17 mouse cellular contexts compared by ENCODE assay signal in the genomic region with DNA sequence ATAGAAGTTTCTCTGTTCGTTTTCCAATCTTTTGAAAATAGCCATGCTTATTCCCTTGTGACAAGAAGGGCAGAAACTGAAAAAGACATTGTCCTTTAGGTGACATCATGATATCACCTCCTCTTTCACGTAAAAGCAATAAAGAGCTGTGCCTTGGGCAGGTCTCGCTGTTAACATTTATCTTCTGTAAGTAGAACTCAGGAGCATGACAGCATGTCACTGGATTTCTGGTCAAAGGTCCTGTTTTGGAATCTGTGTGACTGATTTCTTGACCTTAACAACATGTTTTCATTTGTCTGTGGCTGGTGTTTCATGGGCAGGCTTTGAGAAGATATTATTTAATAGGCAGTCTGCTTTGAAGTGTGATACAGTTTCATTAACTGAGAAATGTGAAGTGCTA.
"Had no signal": no experiment of that assay in that cellular context is flagged by ENCODE, and none has a peak within 500 bp of the region (broad histone marks: within the 10 kb centered on the region; RNA-seq: fewer than 3 reads in every experiment).

No protein-coding gene starts in this region.

- H3K9me3 ChIP-seq: liver, embryonic 13.5 days; midbrain, embryonic 12.5 days; midbrain, embryonic 15.5 days; neural tube, embryonic 12.5 days had no signal

- H3K4me1 ChIP-seq: midbrain, embryonic 15.5 days had no signal

- H3K4me2 ChIP-seq: liver, embryonic 13.5 days; lung, embryonic 14.5 days; midbrain, embryonic 12.5 days; midbrain, embryonic 15.5 days; neural tube, embryonic 12.5 days had no signal

- H3K4me3 ChIP-seq: liver, embryonic 13.5 days; midbrain, embryonic 12.5 days; midbrain, embryonic 15.5 days; neural tube, embryonic 12.5 days had no signal

- ATAC-seq: hindbrain, embryonic 16.5 days; lung, postnatal 0 days; midbrain, embryonic 15.5 days had no signal

- H3K27ac ChIP-seq: liver, embryonic 13.5 days; macrophage; midbrain, embryonic 12.5 days; midbrain, embryonic 15.5 days; neural tube, embryonic 12.5 days; stomach, postnatal 0 days had no signal

- H3K36me3 ChIP-seq: midbrain, embryonic 12.5 days; midbrain, embryonic 15.5 days; neural tube, embryonic 12.5 days had no signal

- H3K27me3 ChIP-seq: liver, embryonic 13.5 days; midbrain, embryonic 12.5 days; midbrain, embryonic 15.5 days; neural tube, embryonic 12.5 days had no signal

- H3K9ac ChIP-seq: liver, embryonic 13.5 days; lung, embryonic 14.5 days; midbrain, embryonic 12.5 days; midbrain, embryonic 15.5 days; neural tube, embryonic 12.5 days had no signal

- DNase-seq: kidney, adult 11 months; kidney, postnatal 10 days; kidney, postnatal 4 days; layer of hippocampus, adult 9-11 months; liver, embryonic 13.5 days; lung, embryonic 14.5 days; retina, postnatal 1 day; thymus, adult 2 months; thymus, postnatal 14 days; thymus, postnatal 4 days had no signal
